Mouse (Mus musculus): ENCODE results near the gene Vps4b. TPM values are rescaled to one million over a fixed set of nuclear protein-coding genes. Genes with fewer than 3 reads are reported as not detected.

Vps4b gene
- 50.2 and 54.5 TPM in 2 replicates for polyA plus RNA-seq (2015; fragmentation: Nextera tagmentation; extraction: Ambion mirVana)

DNA sequence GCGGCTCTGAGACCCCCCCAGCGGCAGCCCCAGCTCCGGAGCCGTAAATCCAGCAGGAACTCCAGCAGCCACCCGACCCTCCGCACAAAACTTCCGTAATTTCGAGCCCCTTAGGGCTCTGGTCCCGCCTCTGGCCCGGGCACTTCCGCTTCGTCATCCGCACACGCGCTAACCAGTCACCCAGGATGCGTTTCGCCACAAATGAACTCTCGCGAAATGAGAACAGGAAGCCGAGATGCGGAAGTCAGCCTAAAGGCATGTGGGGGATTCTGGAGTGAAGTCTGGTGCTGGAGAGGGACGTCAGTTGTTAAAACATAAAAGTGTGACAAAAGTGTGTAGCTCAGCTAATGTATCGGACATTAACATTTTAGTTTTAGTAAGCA, at the start of gene Vps4b:
Vps4b (minus strand) TSS at position 187 of the 383 bp plus-strand sequence.

DNA sequence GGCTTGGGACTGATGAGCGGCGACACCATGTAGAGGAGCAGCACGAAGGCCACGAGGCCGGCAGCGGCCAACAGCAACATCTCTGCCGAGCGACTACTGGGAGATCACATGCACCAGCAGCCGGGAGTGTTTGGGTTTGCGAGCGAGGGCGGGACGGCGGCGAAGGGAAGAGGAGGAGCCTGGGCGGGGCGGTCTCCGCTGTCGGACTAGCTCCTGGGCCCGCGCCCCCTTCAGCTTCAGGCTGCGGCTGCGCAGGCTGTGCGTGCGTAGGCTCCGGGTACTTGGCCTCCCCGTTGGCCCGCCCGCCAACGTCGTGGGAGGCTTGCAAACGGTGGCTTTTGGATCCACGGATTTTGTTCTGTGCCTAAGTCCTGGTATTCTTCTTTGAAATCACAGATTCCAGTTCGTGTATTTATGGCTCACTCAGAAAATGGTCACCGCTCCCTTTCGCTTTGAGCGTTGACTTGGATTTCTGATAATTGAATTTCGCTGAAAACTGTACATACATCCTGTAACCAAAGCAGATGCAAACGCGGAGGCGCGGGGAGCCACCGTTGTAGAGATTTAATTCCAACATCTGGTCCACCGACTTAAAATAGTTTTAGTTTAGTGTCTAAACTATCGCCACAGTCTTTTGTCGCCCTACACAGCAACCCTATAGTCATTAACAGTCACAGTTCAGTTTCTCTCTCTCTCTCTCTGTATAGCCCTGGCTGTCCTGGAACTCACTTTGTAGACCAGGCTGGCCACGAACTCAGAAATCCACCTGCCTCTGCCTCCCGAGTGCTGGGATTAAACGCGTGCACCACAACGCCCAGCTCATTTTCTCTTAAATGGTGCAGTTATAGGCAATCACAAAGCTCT, 36.7 kb downstream of the Vps4b start, which contains the start of gene Kdsr:
Kdsr (minus strand) TSS at position 156 of the 864 bp plus-strand sequence.

Other genes with a start within 250 kb of the Vps4b start
- 4.9 and 5.2 TPM in 2 replicates for gene Bcl2, start 82.5 kb downstream of the Vps4b start, polyA plus RNA-seq (2015; fragmentation: Nextera tagmentation; extraction: Ambion mirVana)
- 11.0 and 13.4 TPM in 2 replicates for gene Kdsr, start 37.0 kb downstream of the Vps4b start, polyA plus RNA-seq (2015; fragmentation: Nextera tagmentation; extraction: Ambion mirVana)
- gene Serpinb5, start 64.4 kb upstream of the Vps4b start, polyA plus RNA-seq (2015; fragmentation: Nextera tagmentation; extraction: Ambion mirVana) = 22.9 and 28.3 TPM in 2 replicates
- gene Serpinb12, start 137.7 kb upstream of the Vps4b start, polyA plus RNA-seq (2015; fragmentation: Nextera tagmentation; extraction: Ambion mirVana) = 0.07 TPM in 1 of 2 replicates, not detected in the other
- gene Serpinb13, start 184.3 kb upstream of the Vps4b start, polyA plus RNA-seq (2015; fragmentation: Nextera tagmentation; extraction: Ambion mirVana) = not detected in 2 replicates